Mouse (Mus musculus) hindbrain, embryonic 13.5 days (tissue): Measurements from ENCODE around the gene Tmeff1. TPM values are rescaled to one million over a fixed set of nuclear protein-coding genes. Genes with fewer than 3 reads are reported as not detected.

ENCODE experiments used
- ATAC-seq: fragments of 200-750 bp; cut with Nextera tagmentation; 2 replicates; pipeline ENCODE4 v1.8.0; 2017; ENCODE audit warnings: moderate TSS enrichment; ENCODE audit not compliant: low FRiP score
- H3K27ac ChIP-seq: fragments of 300-500 bp; sonication (generic); 2 replicates; pipeline ENCODE4 v1.5.1; 2015; ENCODE audit warnings: inconsistent platforms, mild to moderate bottlenecking, moderate library complexity
- H3K27me3 ChIP-seq: fragments of 300-500 bp; sonication (generic); 2 replicates; pipeline ENCODE4 v1.6.1; 2015; ENCODE audit warnings: mild to moderate bottlenecking, inconsistent platforms
- H3K36me3 ChIP-seq: fragments of 300-500 bp; sonication (generic); 2 replicates; pipeline ENCODE4 v1.6.1; 2015; ENCODE audit warnings: mild to moderate bottlenecking, inconsistent platforms
- H3K4me1 ChIP-seq: fragments of 300-500 bp; sonication (generic); replicated peaks from 2 replicates; pipeline ENCODE4 v1.6.1; 2015; ENCODE audit warnings: inconsistent platforms
- H3K4me2 ChIP-seq: fragments of 300-500 bp; sonication (generic); 2 replicates; pipeline ENCODE4 v1.6.1; 2015; ENCODE audit warnings: inconsistent platforms, mild to moderate bottlenecking, moderate library complexity
- H3K4me3 ChIP-seq: fragments of 300-500 bp; sonication (generic); 2 replicates; pipeline ENCODE4 v1.5.1; 2015; ENCODE audit warnings: mild to moderate bottlenecking, inconsistent platforms
- H3K9ac ChIP-seq: fragments of 300-500 bp; sonication (generic); 2 replicates; pipeline ENCODE4 v1.6.1; 2015; ENCODE audit warnings: mild to moderate bottlenecking, inconsistent platforms
- H3K9me3 ChIP-seq: fragments of 300-500 bp; sonication (generic); 2 replicates; pipeline ENCODE4 v1.6.1; 2016; ENCODE audit warnings: inconsistent platforms
- WGBS: fragments of 180-500 bp; shearing (Covaris S2); methylation state at CpG from one replicate; pipeline ENCODE4 v1.1.7; 2015; 5-methylcytosine and 5-hydroxymethylcytosine counted together
- polyA plus RNA-seq: library from polyadenylated mRNA; unstranded; fragments of >200 nt; fragmentation: Nextera tagmentation; extraction: Ambion mirVana; gene quantifications from 2 replicates; pipeline ENCODE4 v1.2.1, GENCODE M21; 2015

The Tmeff1 gene
- polyA plus RNA-seq, 1 experiment from 2014 or later: 272 TPM

- 17% methylated on average over 9 of the region's 9 CpGs for WGBS
- Histone ChIP-seq H3K36me3 (no peaks in the 10 kb centered on the region), H3K27me3 (no peaks in the 10 kb centered on the region), H3K4me3 (no peak overlapping the region), H3K9ac (peak overlapping the region; percentile 66), H3K27ac (peak overlapping the region; percentile 79), H3K4me2 (peak overlapping the region; percentile 4; the same call in 1 of the 2 replicates), H3K4me1 (peaks cover 80% of the 10 kb centered on the region), H3K9me3 (no peaks in the 10 kb centered on the region)
- ATAC-seq: peak; percentile 60; the same call in 1 of the 2 replicates
These were observed 38.1 kb upstream of the Tmeff1 start for GRCm38 (mm10) chr4:48546568-48547496.

DNA sequence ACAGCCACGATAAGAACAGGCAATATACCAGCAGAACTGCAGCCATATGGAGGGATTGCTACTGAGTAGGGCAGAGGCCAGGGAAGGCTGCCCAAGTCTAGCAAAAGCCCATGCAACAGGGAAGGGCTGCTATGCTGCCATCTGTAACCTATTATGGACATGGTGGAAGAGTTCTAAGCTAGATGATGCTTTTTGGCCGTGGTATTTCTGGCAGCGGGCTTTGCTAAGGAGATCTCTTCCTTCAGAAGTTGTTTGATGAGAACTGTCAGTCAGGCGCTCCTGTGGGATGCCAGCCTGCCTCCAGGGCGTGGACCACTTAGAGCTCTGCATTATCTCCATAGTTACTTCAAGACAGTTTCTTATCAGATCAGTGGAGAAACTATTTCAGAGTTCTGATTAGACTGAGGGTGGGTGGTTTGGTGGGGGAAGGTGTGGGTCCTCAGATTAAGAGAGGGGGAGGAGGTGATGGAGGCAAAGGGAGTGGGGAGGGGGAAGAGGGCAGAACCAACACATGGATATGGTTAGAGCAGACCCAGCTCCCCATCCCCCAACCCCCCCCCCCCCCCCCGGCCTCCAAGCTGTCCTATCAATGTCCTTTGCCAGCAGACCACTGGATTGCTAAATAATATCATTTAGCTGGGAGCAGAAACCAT lies 36.5 kb upstream of the Tmeff1 start:
- Histone ChIP-seq H3K4me1 (peaks cover 63% of the 10 kb centered on the region), H3K36me3 (peaks cover 14% of the 10 kb centered on the region), H3K27ac (peak overlapping the region; percentile 48; the same call in 1 of the 2 replicates), H3K27me3 (no peaks in the 10 kb centered on the region), H3K4me3 (no peak overlapping the region), H3K4me2 (no peak overlapping the region), H3K9me3 (no peaks in the 10 kb centered on the region), H3K9ac (no peak overlapping the region)
- WGBS: 43% methylated on average over 6 of the region's 6 CpGs
- ATAC-seq: no peak

GRCm38 (mm10) chr4:48549661-48550060 lies 35.3 kb upstream of the Tmeff1 start:
- no peaks in the 10 kb centered on the region for H3K27me3 ChIP-seq
- no peaks in the 10 kb centered on the region for H3K9me3 ChIP-seq
- 79% methylated on average over 5 of the region's 5 CpGs for WGBS
- no peak overlapping the region for H3K4me3 ChIP-seq
- ATAC-seq: no peak
- no peak overlapping the region for H3K9ac ChIP-seq
- peaks cover 51% of the 10 kb centered on the region for H3K4me1 ChIP-seq
- H3K4me2 ChIP-seq: no peak overlapping the region
- no peak overlapping the region for H3K27ac ChIP-seq
- peaks cover 21% of the 10 kb centered on the region for H3K36me3 ChIP-seq

DNA sequence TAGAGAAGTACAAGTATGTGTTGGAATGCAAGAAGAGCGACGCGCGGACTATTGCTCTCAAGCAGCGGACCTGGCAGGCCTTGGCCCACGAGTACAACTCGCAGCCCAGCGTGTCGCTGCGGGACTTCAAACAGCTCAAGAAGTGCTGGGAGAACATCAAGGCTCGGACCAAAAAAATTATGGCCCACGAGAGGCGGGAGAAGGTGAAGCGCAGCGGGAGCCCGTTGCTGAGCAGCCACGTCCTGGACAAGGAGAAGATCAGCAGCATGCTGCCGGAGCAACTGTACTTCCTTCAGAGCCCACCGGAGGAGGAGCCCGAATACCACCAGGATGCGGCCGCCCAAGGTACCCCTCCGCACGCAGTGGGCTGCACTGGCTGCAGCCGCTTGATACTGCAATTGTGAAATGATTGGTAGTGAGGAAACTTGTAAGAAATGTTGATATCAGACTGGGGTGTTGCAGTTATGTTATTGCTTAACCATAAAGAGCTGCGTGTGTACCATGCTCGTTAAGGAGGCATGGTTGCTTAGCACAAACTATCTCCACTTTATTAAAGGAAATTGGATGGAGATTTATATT lies 32.4 kb upstream of the Tmeff1 start:
- Histone ChIP-seq H3K27ac (no peak overlapping the region), H3K4me1 (peaks cover 22% of the 10 kb centered on the region), H3K27me3 (no peaks in the 10 kb centered on the region), H3K36me3 (peaks cover 31% of the 10 kb centered on the region), H3K9me3 (no peaks in the 10 kb centered on the region), H3K4me3 (no peak overlapping the region), H3K9ac (no peak overlapping the region), H3K4me2 (no peak overlapping the region)
- 93% methylated on average over 27 of the region's 27 CpGs for WGBS
- no peak for ATAC-seq

GRCm38 (mm10) chr4:48554132-48554531 lies 30.8 kb upstream of the Tmeff1 start:
- H3K9ac ChIP-seq: no peak overlapping the region
- no peak overlapping the region for H3K4me2 ChIP-seq
- peaks cover 7% of the 10 kb centered on the region for H3K4me1 ChIP-seq
- ATAC-seq: no peak
- no peak overlapping the region for H3K4me3 ChIP-seq
- H3K36me3 ChIP-seq: peaks cover 38% of the 10 kb centered on the region
- no peak overlapping the region for H3K27ac ChIP-seq
- WGBS: 84% methylated on average over 7 of the region's 7 CpGs
- no peaks in the 10 kb centered on the region for H3K9me3 ChIP-seq
- no peaks in the 10 kb centered on the region for H3K27me3 ChIP-seq

- no peak for ATAC-seq
- Histone ChIP-seq H3K27ac (no peak overlapping the region), H3K9ac (no peak overlapping the region), H3K27me3 (no peaks in the 10 kb centered on the region), H3K4me2 (no peak overlapping the region), H3K4me1 (0 out of 2 replicates have a peak, but pooled peaks cover 3% of the 10 kb centered on the region), H3K9me3 (no peaks in the 10 kb centered on the region), H3K4me3 (no peak overlapping the region), H3K36me3 (peaks cover 44% of the 10 kb centered on the region)
- WGBS: 35% methylated on average over 3 of the region's 3 CpGs
These were observed 29.2 kb upstream of the Tmeff1 start for GRCm38 (mm10) chr4:48555729-48556128.

DNA sequence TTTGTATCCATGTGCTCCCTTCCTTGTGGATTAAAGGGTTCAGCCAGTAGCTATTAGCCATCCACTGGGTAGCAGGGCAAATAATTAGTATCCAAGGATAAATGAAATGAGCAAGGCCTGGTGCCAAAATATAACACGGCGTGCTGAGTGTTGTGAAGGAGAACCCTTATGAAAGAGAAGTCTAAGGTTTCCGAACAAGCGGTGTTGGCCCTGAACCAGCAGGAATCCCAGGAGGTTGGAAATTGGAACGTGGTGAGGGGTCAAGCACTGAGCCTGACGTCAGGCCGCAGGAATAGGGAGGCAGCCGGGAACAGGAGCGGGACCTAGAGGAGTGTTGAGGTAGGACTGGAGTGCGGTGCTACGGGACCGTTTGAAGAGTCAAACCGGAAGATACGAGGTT lies 25.3 kb upstream of the Tmeff1 start:
- WGBS: 79% methylated on average over 14 of the region's 14 CpGs
- no peak overlapping the region for H3K4me3 ChIP-seq
- peaks cover 3% of the 10 kb centered on the region; the same call in 1 of the 2 replicates for H3K4me1 ChIP-seq
- no peak overlapping the region for H3K4me2 ChIP-seq
- no peaks in the 10 kb centered on the region for H3K9me3 ChIP-seq
- no peaks in the 10 kb centered on the region for H3K27me3 ChIP-seq
- H3K9ac ChIP-seq: no peak overlapping the region
- ATAC-seq: no peak
- peaks cover 51% of the 10 kb centered on the region for H3K36me3 ChIP-seq
- no peak overlapping the region for H3K27ac ChIP-seq

DNA sequence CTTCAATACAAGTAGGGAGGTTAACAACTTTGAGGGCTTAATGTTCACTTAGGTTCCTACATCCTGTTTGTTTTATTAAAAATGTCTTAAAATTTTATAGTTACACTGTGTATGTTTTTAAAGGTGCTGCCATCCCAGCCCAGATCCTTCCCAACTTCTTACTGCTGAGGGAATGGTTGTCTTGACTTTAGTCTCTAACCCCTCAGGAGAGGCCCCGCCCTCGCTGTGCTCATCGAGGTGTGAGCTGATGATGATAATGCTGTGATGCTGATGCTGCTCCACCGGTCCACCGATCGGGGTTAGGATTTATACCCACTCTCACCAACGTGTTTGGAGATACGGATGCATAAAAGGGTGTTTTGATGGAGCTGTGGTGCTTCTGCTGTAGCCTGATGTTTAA lies 23.1 kb upstream of the Tmeff1 start:
- Histone ChIP-seq H3K4me2 (no peak overlapping the region), H3K9me3 (no peaks in the 10 kb centered on the region), H3K36me3 (peaks cover 43% of the 10 kb centered on the region), H3K4me1 (peaks cover 7% of the 10 kb centered on the region), H3K4me3 (no peak overlapping the region), H3K27ac (no peak overlapping the region), H3K27me3 (no peaks in the 10 kb centered on the region), H3K9ac (no peak overlapping the region)
- no peak for ATAC-seq
- WGBS: 88% methylated on average over 8 of the region's 8 CpGs

- ATAC-seq: no peak
These were observed 20.0 kb upstream of the Tmeff1 start for GRCm38 (mm10) chr4:48564962-48565361.

DNA sequence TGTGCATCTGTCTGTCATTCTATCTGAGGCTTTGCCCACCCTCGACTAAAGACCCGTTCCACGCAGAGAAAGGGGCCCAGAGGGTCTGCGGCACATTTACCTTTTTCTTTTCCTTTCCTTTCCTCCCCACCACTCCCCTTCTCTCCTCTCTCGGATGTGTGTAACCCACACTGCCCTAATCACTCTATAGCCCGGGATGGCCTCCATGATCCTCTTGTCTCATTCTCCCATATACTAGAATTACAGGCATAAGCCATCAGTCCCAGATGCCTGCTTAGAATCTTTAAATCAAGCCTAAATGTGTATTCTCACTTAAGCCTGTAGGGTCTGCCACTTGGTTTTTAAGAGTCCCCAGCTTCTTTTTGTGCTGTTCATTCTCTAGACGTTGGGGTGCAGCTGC lies 8.6 kb upstream of the Tmeff1 start:
- H3K4me1 ChIP-seq: peaks cover 4% of the 10 kb centered on the region
- no peak overlapping the region for H3K27ac ChIP-seq
- H3K9me3 ChIP-seq: no peaks in the 10 kb centered on the region
- ATAC-seq: no peak
- 93% methylated on average over 7 of the region's 7 CpGs for WGBS
- H3K36me3 ChIP-seq: no peaks in the 10 kb centered on the region
- H3K27me3 ChIP-seq: no peaks in the 10 kb centered on the region
- no peak overlapping the region for H3K4me2 ChIP-seq
- H3K4me3 ChIP-seq: no peak overlapping the region
- H3K9ac ChIP-seq: no peak overlapping the region

More at GRCm38 (mm10) chr4:48564962-48565361, 20.0 kb upstream of the Tmeff1 start:
- Histone ChIP-seq H3K9me3 (no peaks in the 10 kb centered on the region), H3K4me3 (no peak overlapping the region), H3K27me3 (no peaks in the 10 kb centered on the region), H3K4me1 (peaks cover 4% of the 10 kb centered on the region), H3K4me2 (no peak overlapping the region), H3K36me3 (peaks cover 28% of the 10 kb centered on the region), H3K27ac (no peak overlapping the region), H3K9ac (no peak overlapping the region)

- Histone ChIP-seq H3K27ac (no peak overlapping the region), H3K36me3 (no peaks in the 10 kb centered on the region), H3K4me3 (no peak overlapping the region), H3K4me1 (peaks cover 5% of the 10 kb centered on the region), H3K27me3 (no peaks in the 10 kb centered on the region), H3K9ac (no peak overlapping the region), H3K9me3 (no peaks in the 10 kb centered on the region), H3K4me2 (no peak overlapping the region)
- 93% methylated on average over 1 of the region's 1 CpGs for WGBS
- no peak for ATAC-seq
These were observed 7.1 kb upstream of the Tmeff1 start for GRCm38 (mm10) chr4:48577831-48578230.

DNA sequence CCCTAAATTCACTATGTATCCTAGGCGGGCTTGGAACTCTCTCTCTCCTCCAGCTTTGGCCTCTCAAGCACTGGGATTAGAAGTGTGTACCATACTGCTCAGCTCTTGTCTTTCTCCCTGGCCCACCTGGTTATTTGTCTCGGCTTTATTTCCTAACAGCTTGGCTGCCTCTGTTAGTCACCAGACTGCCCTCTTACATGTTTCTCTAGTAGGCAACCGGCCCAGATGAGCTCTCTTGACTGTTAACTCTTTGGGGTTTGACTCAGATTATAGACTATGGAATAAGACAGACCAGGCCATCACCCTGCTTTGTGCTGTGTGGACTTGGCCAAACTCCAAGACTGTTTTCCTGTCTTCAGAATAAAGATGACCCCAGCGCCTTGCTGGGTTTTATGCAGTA lies 6.6 kb upstream of the Tmeff1 start:
- Histone ChIP-seq H3K9me3 (no peaks in the 10 kb centered on the region), H3K9ac (no peak overlapping the region), H3K36me3 (no peaks in the 10 kb centered on the region), H3K4me1 (peaks cover 10% of the 10 kb centered on the region), H3K4me2 (no peak overlapping the region), H3K27me3 (no peaks in the 10 kb centered on the region), H3K4me3 (no peak overlapping the region), H3K27ac (no peak overlapping the region)
- 62% methylated on average over 4 of the region's 4 CpGs for WGBS
- no peak for ATAC-seq
